Mouse (Mus musculus): ENCODE data around the gene Pon1. TPM values are rescaled to one million over a fixed set of nuclear protein-coding genes. Genes with fewer than 3 reads are reported as not detected.

Pon1 gene
- total RNA-seq, 2 experiments from 2014 or later = 0.39 to 0.47 TPM

DNA sequence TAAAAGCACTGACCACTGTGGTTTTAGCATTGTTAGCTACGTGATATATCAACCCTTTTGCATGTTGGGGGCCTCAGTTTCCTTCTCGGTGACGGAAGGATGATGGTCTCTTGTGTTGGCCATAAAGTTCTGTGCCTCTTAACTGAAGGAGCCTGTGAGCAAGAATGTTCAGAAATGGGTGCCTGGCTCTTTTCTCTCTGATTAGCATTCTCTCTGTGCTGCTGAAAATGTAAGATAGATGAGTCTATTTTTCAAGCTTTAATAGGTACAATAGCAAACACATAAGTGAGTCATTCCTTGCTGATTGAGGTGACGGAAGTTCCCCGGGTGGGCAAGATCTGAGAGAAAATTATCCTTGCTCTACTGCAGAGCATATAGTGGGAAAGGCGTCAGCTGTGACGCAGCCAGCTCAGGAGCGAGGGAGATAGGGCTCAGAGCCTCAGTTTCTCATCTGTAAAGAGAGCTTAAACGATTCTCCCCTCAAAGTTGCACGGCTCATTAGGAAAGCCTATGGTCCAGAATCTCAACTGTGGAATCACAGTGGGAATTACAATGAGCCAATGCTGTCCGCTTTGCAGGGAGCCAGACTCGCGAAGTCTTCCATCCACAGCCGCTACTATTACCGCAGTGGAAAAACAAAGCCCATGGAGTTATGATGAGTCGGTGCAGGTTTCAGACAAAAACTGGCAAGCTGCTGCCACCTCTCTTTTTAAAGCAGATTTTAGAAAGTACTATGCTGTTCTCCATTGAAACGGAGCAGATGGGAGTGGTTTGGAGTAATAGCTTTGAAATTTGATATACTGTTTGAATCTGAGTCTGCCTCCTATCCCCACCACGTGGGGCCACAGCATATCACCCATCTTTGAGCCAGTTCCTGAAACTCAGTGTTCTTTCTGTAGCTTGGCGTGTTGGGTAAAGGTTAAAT is 15.5 kb downstream of the Pon1 start:
- no peak for DNase-seq (ENCODE audit: low spot score)

- no peak for DNase-seq (ENCODE audit: low spot score)
Observed at GRCm38 (mm10) chr6:5174179-5174812, 19.4 kb downstream of the Pon1 start.

GRCm38 (mm10) chr6:5172571-5172970 is 21.2 kb downstream of the Pon1 start:
- DNase-seq (ENCODE audit: low spot score) = no peak

GRCm38 (mm10) chr6:5171418-5171817 is 22.3 kb downstream of the Pon1 start:
- no peak for DNase-seq (ENCODE audit: low spot score)

- no peak for DNase-seq (ENCODE audit: low spot score)
Observed at GRCm38 (mm10) chr6:5168158-5168557, 25.6 kb downstream of the Pon1 start.

DNA sequence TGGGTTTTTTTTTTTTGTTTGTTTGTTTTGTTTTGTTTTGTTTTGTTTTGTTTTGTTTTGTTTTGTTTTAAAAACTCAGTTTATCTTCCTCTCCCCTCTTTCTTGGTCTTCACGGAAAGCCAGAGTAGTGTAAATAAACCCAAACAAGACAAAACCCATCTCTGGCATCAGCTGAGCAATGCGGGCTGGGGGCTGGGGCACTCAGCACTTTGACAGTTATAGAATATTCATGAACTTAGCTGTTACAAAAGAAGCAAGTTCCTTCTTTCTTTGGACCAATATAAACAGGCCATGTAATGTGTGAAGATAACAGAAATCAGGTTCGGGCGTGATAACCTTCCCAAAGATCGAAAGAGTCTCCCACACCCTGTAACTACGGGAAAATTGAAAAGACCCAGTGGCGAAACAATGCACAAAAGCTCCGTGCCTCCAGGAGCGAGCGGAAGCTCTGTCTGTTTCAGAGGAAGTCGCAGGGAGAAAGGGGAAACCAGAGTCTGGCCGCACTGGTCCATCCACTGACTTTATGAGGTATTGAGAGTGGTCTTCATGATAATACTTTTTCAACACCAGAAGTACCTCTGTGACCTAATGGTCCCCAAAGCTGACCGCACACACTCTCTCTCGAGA is 26.6 kb downstream of the Pon1 start:
- DNase-seq (ENCODE audit: low spot score) = no peak

- DNase-seq (ENCODE audit: low spot score) = no peak
Observed at GRCm38 (mm10) chr6:5164855-5165254, 28.9 kb downstream of the Pon1 start.

DNA sequence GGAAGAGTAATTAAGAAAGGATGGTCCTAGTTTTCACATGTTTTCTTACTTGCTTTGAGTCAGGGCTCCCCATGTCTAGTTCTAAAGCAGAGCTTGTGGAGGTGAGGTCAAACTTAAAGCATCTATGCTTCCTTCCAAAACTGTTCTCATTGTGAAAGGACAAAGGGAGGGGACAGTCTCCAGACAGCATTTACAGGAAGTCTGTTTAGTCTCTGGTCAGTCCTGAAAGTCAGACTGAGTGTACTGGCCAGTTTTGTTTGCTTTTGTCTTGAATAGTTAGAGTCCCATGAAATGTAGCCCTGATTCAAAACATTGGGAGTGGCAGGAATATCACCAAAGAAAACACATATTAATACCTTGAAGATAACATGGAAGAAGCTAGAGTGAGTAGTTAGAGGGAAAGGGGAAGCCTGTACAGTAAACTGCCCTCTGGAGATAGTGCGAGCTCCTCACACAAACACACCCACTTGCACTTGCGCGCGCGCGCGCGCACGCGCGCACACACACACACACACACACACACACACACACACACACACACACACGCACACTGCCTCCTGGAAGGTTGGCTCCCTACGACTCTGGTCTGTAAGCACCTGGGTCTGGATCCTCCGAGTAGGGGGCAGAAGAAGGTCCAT is 30.1 kb downstream of the Pon1 start:
- no peak for DNase-seq (ENCODE audit: low spot score)

DNA sequence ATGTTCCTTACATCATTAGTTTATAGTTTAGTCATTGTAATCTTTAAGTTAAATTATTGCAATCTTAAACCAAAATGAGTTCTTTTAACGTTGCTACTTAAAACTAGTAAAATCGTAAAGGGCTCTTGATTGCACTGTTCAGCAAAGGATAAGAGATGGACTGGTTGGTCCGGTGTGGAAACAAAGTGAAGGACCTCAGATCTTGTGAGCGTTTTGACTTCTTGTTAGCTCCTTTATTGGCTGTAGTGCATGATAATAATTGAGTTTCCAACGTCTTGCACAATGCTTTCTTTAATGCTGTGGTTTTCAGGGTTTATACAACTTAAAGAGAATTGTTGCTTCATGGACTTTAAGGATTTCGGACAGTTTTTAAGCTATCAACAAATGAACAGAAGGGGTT is 31.7 kb downstream of the Pon1 start:
- DNase-seq (ENCODE audit: low spot score) = no peak

DNA sequence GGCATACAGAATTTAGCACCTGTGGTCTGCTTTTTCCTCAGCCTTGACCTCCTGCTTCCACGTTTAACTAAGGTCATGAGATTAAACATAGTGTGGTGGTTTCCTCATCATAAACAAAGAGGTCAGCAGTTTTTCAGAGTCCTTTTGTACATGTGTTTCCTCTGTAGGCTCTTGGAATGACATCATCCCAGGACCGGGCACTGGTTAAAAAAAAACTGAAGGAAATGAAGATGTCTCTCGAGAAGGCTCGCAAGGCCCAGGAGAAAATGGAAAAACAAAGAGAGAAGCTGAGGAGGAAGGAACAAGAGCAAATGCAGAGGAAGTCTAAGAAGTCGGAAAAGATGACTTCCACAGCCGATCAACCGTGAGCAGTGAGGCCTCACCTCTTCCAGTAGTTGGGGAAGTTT is 34.4 kb downstream of the Pon1 start:
- no peak for DNase-seq (ENCODE audit: low spot score)

GRCm38 (mm10) chr6:5156541-5157425 is 37.0 kb downstream of the Pon1 start:
- no peak for DNase-seq (ENCODE audit: low spot score)

DNA sequence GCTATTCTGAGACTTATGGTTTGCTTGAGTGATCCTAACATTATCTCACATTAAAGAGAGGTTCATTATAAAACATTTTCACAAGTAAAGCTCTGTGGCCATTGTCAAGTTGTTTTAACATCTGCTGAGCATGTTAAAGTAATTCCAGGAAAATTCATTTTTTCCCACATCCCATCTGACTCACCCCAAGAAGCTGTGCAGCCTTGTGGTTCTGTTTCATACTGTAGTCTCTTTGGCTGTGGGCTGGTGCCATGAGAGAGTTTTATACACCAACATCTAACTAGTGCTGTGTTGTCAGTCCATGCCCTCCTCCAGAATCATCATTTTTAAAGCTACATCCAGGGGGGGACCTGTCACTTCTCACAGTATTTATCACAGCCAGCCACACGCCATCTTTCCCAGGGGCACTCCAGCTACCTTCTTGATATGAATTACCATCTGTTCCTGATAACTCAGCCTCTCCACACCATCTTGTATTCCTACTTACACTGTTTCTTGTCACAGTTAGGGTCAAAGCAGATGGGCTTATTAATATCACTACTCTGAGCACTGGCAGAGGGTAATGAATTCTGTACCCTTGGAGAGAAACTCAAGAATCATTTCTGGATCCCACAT is 38.3 kb downstream of the Pon1 start:
- DNase-seq (ENCODE audit: low spot score) = no peak

DNA sequence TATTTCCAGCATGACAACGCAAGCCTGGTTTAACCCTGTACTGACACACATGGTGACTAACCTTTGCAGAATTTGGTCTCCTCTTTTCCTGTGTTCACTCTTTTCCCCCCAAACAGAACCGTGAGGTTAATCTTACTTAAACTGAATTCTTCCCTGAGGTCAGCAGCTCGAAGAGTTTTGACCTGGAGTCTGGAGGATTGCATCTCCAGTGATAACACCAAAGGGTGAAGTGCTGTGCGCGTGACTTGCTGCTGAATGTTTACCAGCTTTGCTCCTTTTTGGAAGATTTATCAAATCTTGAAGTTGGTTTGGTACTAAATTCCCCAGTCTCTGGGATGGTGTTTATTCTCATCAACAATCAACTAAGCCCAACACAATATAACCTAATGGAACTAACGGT is 39.0 kb downstream of the Pon1 start:
- DNase-seq (ENCODE audit: low spot score) = no peak

- peak; percentile 3 for DNase-seq (ENCODE audit: low spot score)
Observed at GRCm38 (mm10) chr6:5152185-5152584, 41.6 kb downstream of the Pon1 start.

DNA sequence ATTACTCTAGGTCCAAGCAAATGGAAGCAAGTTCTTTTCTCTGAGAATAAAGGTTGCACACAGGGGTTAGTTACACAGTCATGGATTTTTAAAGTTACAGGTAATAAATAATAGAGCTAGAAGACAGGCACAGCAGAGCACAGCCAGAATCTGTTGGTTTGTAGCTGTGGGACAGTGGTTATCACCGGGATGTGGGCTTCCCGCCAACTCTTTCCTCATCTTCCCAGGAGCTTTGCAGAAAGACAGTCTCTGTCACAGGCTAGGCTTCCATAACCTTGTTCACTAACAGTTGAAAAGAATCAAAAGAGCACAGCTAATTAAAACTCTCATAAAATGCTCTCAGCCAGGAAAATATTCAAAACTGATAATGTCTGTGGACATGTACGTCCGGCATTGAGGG is 42.6 kb downstream of the Pon1 start:
- DNase-seq (ENCODE audit: low spot score) = no peak

- DNase-seq (ENCODE audit: low spot score) = no peak
Observed at GRCm38 (mm10) chr6:5149941-5150340, 43.8 kb downstream of the Pon1 start.

GRCm38 (mm10) chr6:5147488-5148142 is 46.1 kb downstream of the Pon1 start:
- DNase-seq (ENCODE audit: low spot score) = no peak

GRCm38 (mm10) chr6:5139666-5140065 is 54.1 kb downstream of the Pon1 start:
- DNase-seq (ENCODE audit: low spot score) = no peak

- no peak for DNase-seq (ENCODE audit: low spot score)
Observed at GRCm38 (mm10) chr6:5138875-5139631, 54.7 kb downstream of the Pon1 start.

All from gastrocnemius, adult 18-20 months (tissue).